Mouse (Mus musculus) kidney, adult 2 months (tissue): ENCODE results near the gene Fam173a.

Experiments
- CTCF ChIP-seq: fragments of 200-500 bp; conservative IDR thresholded peaks from 2 replicates; pipeline ENCODE4 v1.5.1; 2011; ENCODE audit warnings: low read depth, mild to moderate bottlenecking, control low read depth, low read length, moderate library complexity, mixed read lengths; ENCODE audit not compliant: insufficient read depth, insufficient read length
- POLR2A ChIP-seq: fragments of 200-500 bp; IDR thresholded peaks from one replicate; pipeline ENCODE4 v1.6.1; 2011; ENCODE audit warnings: low read depth, low read length, control low read depth

DNA sequence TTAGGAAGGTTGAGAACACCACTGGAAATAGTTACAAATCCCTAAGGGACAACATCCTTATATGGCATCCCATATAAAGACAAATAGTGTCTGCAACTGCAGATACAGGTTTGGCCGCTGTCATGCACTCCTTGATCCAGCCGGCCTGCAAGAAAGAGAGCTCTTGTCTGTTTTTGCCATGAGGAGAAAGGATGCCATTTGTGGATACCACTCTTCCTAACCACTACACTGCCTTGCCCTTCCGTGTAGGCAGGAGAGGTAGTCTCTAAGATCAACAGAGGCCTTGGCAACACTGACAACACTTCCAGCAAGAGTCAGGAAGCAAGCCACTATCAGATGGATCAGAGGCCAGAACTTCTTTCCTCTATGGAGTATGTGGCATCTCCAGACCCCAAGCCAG lies 6.4 kb downstream of the Fam173a start, which contains the start of gene Ccdc78:
- no peak for TF ChIP-seq CTCF
- no peak for TF ChIP-seq POLR2A
